Mouse (Mus musculus) liver, embryonic 15.5 days (tissue): ENCODE measurements around the gene Prph2. TPM values are rescaled to one million over a fixed set of nuclear protein-coding genes. Genes with fewer than 3 reads are reported as not detected.

Experiments used
- ATAC-seq: fragments of 200-750 bp; cut with Nextera tagmentation; 2 replicates; pipeline ENCODE4 v1.8.0; 2017; ENCODE audit warnings: moderate number of reproducible peaks, mild to moderate bottlenecking, moderate library complexity; ENCODE audit not compliant: insufficient read depth
- H3K27ac ChIP-seq: fragments of 300-500 bp; sonication (generic); replicated peaks from 2 replicates; pipeline ENCODE4 v1.5.1; 2015; ENCODE audit warnings: mild to moderate bottlenecking, inconsistent platforms
- H3K27me3 ChIP-seq: fragments of 300-500 bp; sonication (generic); 2 replicates; pipeline ENCODE4 v1.6.1; 2015; ENCODE audit warnings: mild to moderate bottlenecking, inconsistent platforms
- H3K36me3 ChIP-seq: fragments of 300-500 bp; sonication (generic); replicated peaks from 2 replicates; pipeline ENCODE4 v1.6.1; 2015; ENCODE audit warnings: moderate library complexity, mild to moderate bottlenecking, inconsistent platforms
- H3K4me1 ChIP-seq: fragments of 300-500 bp; sonication (generic); replicated peaks from 2 replicates; pipeline ENCODE4 v1.6.1; 2015; ENCODE audit warnings: inconsistent platforms
- H3K4me2 ChIP-seq: fragments of 300-500 bp; sonication (generic); 2 replicates; pipeline ENCODE4 v1.6.1; 2015; ENCODE audit warnings: moderate library complexity, mild to moderate bottlenecking, inconsistent platforms
- H3K4me3 ChIP-seq: fragments of 300-500 bp; sonication (generic); replicated peaks from 2 replicates; pipeline ENCODE4 v1.5.1; 2015; ENCODE audit warnings: mild to moderate bottlenecking, inconsistent platforms
- H3K9ac ChIP-seq: fragments of 300-500 bp; sonication (generic); 2 replicates; pipeline ENCODE4 v1.6.1; 2015; ENCODE audit warnings: moderate library complexity, mild to moderate bottlenecking, inconsistent platforms
- H3K9me3 ChIP-seq: fragments of 300-500 bp; sonication (generic); replicated peaks from 2 replicates; pipeline ENCODE4 v1.6.1; 2016; ENCODE audit warnings: inconsistent platforms
- WGBS: fragments of 180-500 bp; shearing (Covaris S2); methylation state at CpG from one replicate; pipeline ENCODE4 v1.1.7; 2015; ENCODE audit warnings: mixed read lengths; ENCODE audit not compliant: insufficient replicate concordance; 5-methylcytosine and 5-hydroxymethylcytosine counted together
- polyA plus RNA-seq: library from polyadenylated mRNA; unstranded; fragments of >200 nt; fragmentation: Nextera tagmentation; extraction: Ambion mirVana; gene quantifications from 2 replicates; pipeline ENCODE4 v1.2.1, GENCODE M21; 2015

Prph2 gene
- polyA plus RNA-seq, 1 experiment from 2014 or later: not detected

DNA sequence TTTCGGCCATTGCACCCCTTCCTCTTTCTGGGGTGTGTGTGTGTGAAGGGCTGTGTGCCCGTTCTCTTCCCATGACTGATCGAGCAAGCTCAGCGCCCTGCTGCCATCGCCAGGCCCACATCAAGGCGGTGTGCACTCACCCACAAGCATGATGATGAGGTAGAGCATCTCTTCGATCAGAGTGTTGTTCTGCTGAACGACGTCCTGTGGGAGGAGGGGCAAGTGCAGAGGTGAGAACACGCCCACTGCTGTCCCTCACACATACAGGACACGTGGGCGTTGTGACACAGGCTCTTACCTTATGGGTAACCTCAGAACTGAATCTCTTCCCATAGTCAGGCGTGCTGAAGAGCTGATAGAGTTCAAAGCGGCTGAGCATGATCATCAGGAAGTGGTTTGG is 56.6 kb downstream of the Prph2 start:
- Histone ChIP-seq H3K27me3 (no peaks in the 10 kb centered on the region), H3K9ac (no peak overlapping the region), H3K4me2 (no peak overlapping the region), H3K9me3 (no peaks in the 10 kb centered on the region), H3K36me3 (peaks cover 99% of the 10 kb centered on the region), H3K4me3 (no peak overlapping the region), H3K4me1 (0 out of 2 replicates have a peak, but pooled peaks cover 13% of the 10 kb centered on the region), H3K27ac (no peak overlapping the region)
- no peak for ATAC-seq
- WGBS: 81% methylated on average over 14 of the region's 14 CpGs

DNA sequence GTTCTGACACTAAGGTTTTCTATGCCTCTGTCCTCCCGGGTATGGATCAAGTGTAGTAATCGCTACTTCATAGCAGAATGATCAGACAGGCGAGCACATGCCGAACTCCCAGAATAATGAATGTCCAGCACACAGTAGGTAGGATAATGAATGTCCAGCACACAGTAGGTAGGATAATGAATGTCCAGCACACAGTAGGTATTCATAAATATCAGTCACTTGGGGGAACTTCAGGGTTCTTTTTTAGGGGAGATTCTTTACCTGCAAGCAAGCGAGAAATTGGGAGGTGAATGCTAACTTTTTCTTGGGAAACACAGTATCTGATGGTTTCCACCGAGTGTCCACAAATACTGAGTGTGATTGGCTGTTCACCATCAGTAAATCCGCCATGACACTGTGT is 62.3 kb downstream of the Prph2 start:
- Histone ChIP-seq H3K9me3 (no peaks in the 10 kb centered on the region), H3K4me2 (no peak overlapping the region), H3K9ac (no peak overlapping the region), H3K36me3 (peaks cover 98% of the 10 kb centered on the region), H3K4me3 (no peak overlapping the region), H3K27ac (no peak overlapping the region), H3K4me1 (0 out of 2 replicates have a peak, but pooled peaks cover 7% of the 10 kb centered on the region), H3K27me3 (no peaks in the 10 kb centered on the region)
- ATAC-seq: no peak
- 86% methylated on average over 7 of the region's 7 CpGs for WGBS

Other genes with a start within 250 kb of the Prph2 start
- gene Rrp36, start 236.1 kb upstream of the Prph2 start, polyA plus RNA-seq: 21.5 and 22.6 TPM in 2 replicates
- 55.1 and 56.7 TPM in 2 replicates for gene Mea1, start 231.7 kb upstream of the Prph2 start, polyA plus RNA-seq
- gene Klhdc3, start 229.5 kb upstream of the Prph2 start, polyA plus RNA-seq: 53.4 and 57.4 TPM in 2 replicates
- gene Ppp2r5d, start 205.3 kb upstream of the Prph2 start, polyA plus RNA-seq: 28.4 and 33.2 TPM in 2 replicates
- 9.7 and 11.9 TPM in 2 replicates for gene Pex6, start 199.0 kb upstream of the Prph2 start, polyA plus RNA-seq
- gene Gnmt, start 181.3 kb upstream of the Prph2 start, polyA plus RNA-seq: 59.8 and 101 TPM in 2 replicates
- 25.9 and 26.8 TPM in 2 replicates for gene Cnpy3, start 158.2 kb upstream of the Prph2 start, polyA plus RNA-seq
- 0.09 and 0.15 TPM in 2 replicates for gene Ptcra, start 146.7 kb upstream of the Prph2 start, polyA plus RNA-seq
- 47.5 and 52.0 TPM in 2 replicates for gene 2310039H08Rik, start 137.8 kb upstream of the Prph2 start, polyA plus RNA-seq
- 69.1 and 74.7 TPM in 2 replicates for gene Rpl7l1, start 127.8 kb upstream of the Prph2 start, polyA plus RNA-seq
- gene Bicral, start 52.0 kb upstream of the Prph2 start, polyA plus RNA-seq: 2.6 and 2.9 TPM in 2 replicates
- 20.9 and 23.2 TPM in 2 replicates for gene Tbcc, start 19.8 kb upstream of the Prph2 start, polyA plus RNA-seq
- gene Ubr2, start 100.1 kb downstream of the Prph2 start, polyA plus RNA-seq: 8.3 and 10.0 TPM in 2 replicates